Mouse (Mus musculus) heart, adult 2 months (tissue): Measurements from ENCODE around the gene Nme3.

Experiments used
- CTCF ChIP-seq: fragments of 200-600 bp; IDR thresholded peaks from 2 replicates; pipeline ENCODE4 v1.8.1; 2022; ENCODE audit warnings: antibody characterized with exemption, mild to moderate bottlenecking, moderate library complexity
- EP300 ChIP-seq: fragments of 200-500 bp; IDR thresholded peaks from 2 replicates; pipeline ENCODE4 v1.6.1; 2011; ENCODE audit warnings: low read depth, low read length, control low read depth; ENCODE audit not compliant: insufficient read depth
- POLR2A ChIP-seq: fragments of 200-500 bp; IDR thresholded peaks from 2 replicates; pipeline ENCODE4 v1.6.1; 2011; ENCODE audit warnings: mild to moderate bottlenecking, low read depth, low read length, control low read depth; ENCODE audit not compliant: insufficient read depth

DNA sequence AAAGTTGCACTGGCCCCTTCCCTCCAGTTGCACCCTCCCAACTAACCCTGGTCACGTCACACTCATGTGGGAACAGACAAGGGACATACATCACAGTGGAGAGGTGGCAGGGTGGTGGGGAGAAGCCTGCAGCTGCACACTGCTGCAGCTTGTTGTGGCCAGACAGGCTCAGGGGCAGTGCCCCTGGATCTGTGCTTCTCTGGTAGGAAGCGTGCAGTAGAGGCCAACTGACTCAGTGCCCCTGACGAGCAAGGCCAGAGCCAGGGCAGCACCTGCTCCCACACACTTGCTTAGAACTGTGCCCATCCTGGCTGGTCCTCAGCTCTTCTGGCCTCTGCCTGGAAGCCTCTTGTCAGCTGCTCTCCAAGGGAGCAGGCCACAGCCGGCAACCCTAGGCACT, 1.3 kb downstream of the Nme3 start:
- TF ChIP-seq POLR2A: no peak
- TF ChIP-seq CTCF: no peak
- no peak for TF ChIP-seq EP300
